Mouse (Mus musculus) lung, embryonic 16.5 days (tissue): ENCODE measurements around the gene Tbck. TPM values are rescaled to one million over a fixed set of nuclear protein-coding genes. Genes with fewer than 3 reads are reported as not detected.

Experiments used
- ATAC-seq: fragments of 200-750 bp; cut with Nextera tagmentation; 2 replicates; pipeline ENCODE4 v1.8.0; 2017; ENCODE audit warnings: low read depth, mild to moderate bottlenecking, moderate library complexity
- H3K27ac ChIP-seq: fragments of 300-500 bp; sonication (generic); 2 replicates; pipeline ENCODE4 v1.5.1; 2014; ENCODE audit warnings: mild to moderate bottlenecking, control low read depth, low read length
- H3K27me3 ChIP-seq: fragments of 300-500 bp; sonication (generic); 2 replicates; pipeline ENCODE4 v1.6.1; 2014; ENCODE audit warnings: low read depth, low read length, mixed read lengths; ENCODE audit not compliant: control insufficient read depth, insufficient read depth
- H3K36me3 ChIP-seq: fragments of 300-500 bp; sonication (generic); 2 replicates; pipeline ENCODE4 v1.6.1; 2014; ENCODE audit warnings: low read length; ENCODE audit not compliant: control insufficient read depth, insufficient read depth
- H3K4me1 ChIP-seq: fragments of 300-500 bp; sonication (generic); replicated peaks from 2 replicates; pipeline ENCODE4 v1.6.1; 2014; ENCODE audit warnings: low read length, mixed read lengths; ENCODE audit not compliant: control insufficient read depth, insufficient read depth
- H3K4me2 ChIP-seq: fragments of 300-500 bp; sonication (generic); 2 replicates; pipeline ENCODE4 v1.6.1; 2014; ENCODE audit warnings: low read depth, low read length, control low read depth
- H3K4me3 ChIP-seq: fragments of 300-500 bp; sonication (generic); 2 replicates; pipeline ENCODE4 v1.5.1; 2014; ENCODE audit warnings: mild to moderate bottlenecking, low read length, control low read depth
- H3K9ac ChIP-seq: fragments of 300-500 bp; sonication (generic); 2 replicates; pipeline ENCODE4 v1.6.1; 2014; ENCODE audit warnings: low read length, control low read depth
- H3K9me3 ChIP-seq: fragments of 300-500 bp; sonication (generic); 2 replicates; pipeline ENCODE4 v1.6.1; 2016; ENCODE audit warnings: low read length; ENCODE audit not compliant: control insufficient read depth
- WGBS: fragments of 180-500 bp; shearing (Covaris S2); extraction: QIAGEN DNeasy Blood & Tissue Kit; methylation state at CpG from one replicate; pipeline ENCODE4 v1.1.7; 2014; 5-methylcytosine and 5-hydroxymethylcytosine counted together
- polyA plus RNA-seq: library from polyadenylated mRNA; unstranded; fragments of >200 nt; fragmentation: Nextera tagmentation; extraction: Ambion mirVana; gene quantifications from 2 replicates; pipeline ENCODE4 v1.2.1, GENCODE M21; 2015

The Tbck gene
- polyA plus RNA-seq: 17.2 and 18.8 TPM in 2 replicates

DNA sequence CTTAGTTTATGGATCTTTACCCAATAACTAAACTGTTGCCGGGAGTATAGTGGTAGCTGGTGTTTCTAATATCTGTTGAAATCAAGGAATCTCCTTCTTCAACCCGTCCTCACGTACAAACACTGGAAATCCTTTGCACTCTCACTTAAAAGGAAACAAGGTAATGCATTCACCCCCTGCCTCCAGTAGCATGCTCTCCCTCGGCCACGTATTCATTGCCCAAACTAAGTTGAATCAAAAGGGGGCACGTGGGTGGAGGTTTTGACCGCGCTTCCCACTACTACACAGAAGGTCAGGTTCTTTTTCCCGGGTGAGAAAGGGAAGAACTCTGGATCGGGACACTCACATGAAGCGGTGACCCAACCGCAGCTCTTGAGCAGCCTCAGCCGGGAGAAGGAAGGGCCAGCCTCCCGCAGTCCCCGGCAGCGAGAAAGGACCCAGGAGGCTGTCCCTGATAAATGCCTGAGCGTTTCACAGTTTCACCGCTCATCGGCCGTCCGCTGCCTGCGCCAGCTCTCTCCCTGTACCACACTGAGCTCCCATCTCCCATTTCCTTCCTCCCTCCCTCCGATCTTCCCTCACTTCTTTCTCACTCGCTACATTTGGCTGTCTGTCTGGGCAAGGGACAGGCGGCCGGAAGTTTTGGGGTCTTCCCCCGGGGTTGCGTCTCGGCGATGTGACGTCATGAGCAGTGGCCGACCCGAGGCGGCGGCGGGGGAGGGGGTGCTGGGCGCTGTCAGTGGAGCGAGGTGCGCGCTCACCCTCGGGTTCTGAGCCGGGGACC, at the start of gene Tbck:
Gene Tbck, plus strand, starts transcription at position 698 of the 784 bp plus-strand sequence.
- H3K4me2 ChIP-seq: peak within 1 kb of the TSS; percentile 89
- peak within 1 kb of the TSS; percentile 91 for H3K9ac ChIP-seq
- no peaks in the 10 kb centered on the region for H3K36me3 ChIP-seq
- peaks cover 9% of the 10 kb centered on the region for H3K4me1 ChIP-seq
- WGBS: under 1% methylated on average over 42 of the region's 42 CpGs
- no peaks in the 10 kb centered on the region for H3K27me3 ChIP-seq
- H3K27ac ChIP-seq: peak within 1 kb of the TSS; percentile 94
- no peaks in the 10 kb centered on the region for H3K9me3 ChIP-seq
- peak within 1 kb of the TSS; percentile 95 for H3K4me3 ChIP-seq
- peak; percentile 98 for ATAC-seq

GRCm38 (mm10) chr3:132637080-132637479, 46.9 kb upstream of the Tbck start:
- no peak for ATAC-seq
- Histone ChIP-seq H3K9ac (no peak overlapping the region), H3K36me3 (no peaks in the 10 kb centered on the region), H3K4me2 (no peak overlapping the region), H3K4me1 (no peaks in the 10 kb centered on the region), H3K27me3 (no peaks in the 10 kb centered on the region), H3K4me3 (no peak overlapping the region), H3K27ac (no peak overlapping the region), H3K9me3 (no peaks in the 10 kb centered on the region)
- 70% methylated on average over 3 of the region's 3 CpGs for WGBS

DNA sequence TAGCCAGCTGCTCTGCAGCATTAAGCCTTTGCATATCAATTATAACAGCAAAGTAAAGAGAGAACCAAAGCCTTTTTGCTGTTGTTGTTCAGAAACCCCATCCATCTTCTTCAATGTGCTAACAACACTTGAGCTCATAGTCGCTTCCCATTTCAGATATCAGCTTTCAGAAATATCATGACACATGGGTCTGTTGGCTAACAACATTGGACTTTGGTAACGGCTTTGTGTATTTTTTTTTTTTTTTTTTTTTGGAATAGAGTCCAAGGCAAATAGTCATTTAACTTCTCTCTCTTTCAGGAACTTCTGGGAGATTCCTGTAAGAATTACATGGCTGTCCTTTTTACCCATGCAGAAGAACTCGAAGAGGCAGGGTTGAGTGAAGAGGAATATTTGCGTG, 39.9 kb upstream of the Tbck start:
- no peaks in the 10 kb centered on the region for H3K4me1 ChIP-seq
- no peak for ATAC-seq
- no peak overlapping the region for H3K4me3 ChIP-seq
- WGBS: 53% methylated on average over 4 of the region's 4 CpGs
- no peaks in the 10 kb centered on the region for H3K9me3 ChIP-seq
- no peaks in the 10 kb centered on the region for H3K27me3 ChIP-seq
- no peak overlapping the region for H3K4me2 ChIP-seq
- H3K36me3 ChIP-seq: no peaks in the 10 kb centered on the region
- no peak overlapping the region for H3K9ac ChIP-seq
- H3K27ac ChIP-seq: no peak overlapping the region

GRCm38 (mm10) chr3:132646814-132647213, 37.1 kb upstream of the Tbck start:
- WGBS: 16% methylated on average over 1 of the region's 1 CpGs
- no peak overlapping the region for H3K4me3 ChIP-seq
- no peaks in the 10 kb centered on the region for H3K36me3 ChIP-seq

DNA sequence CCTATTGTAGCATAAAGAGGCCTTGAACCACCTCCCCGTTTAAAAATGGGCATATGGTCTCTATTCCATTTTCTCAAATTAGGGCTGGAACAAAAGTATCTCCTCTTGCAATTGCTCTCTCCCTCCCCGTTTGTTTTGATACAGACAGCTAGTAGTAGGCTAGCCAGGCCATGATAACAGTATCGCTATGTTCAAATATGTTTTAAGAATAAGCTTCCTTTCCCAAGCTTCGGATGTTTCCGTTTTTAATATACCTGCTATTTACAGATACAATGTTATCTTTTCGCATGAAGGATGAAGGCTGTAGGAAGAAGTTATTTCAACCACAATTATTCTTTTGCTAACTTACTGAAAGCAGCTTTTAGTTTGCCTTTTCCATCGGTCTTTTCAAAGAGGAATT, 34.6 kb upstream of the Tbck start:
- H3K9me3 ChIP-seq: no peaks in the 10 kb centered on the region
- H3K4me1 ChIP-seq: no peaks in the 10 kb centered on the region
- H3K27ac ChIP-seq: no peak overlapping the region
- 81% methylated on average over 7 of the region's 7 CpGs for WGBS
- ATAC-seq: no peak
- H3K4me3 ChIP-seq: no peak overlapping the region
- no peaks in the 10 kb centered on the region for H3K36me3 ChIP-seq
- no peaks in the 10 kb centered on the region for H3K27me3 ChIP-seq
- no peak overlapping the region for H3K9ac ChIP-seq
- no peak overlapping the region for H3K4me2 ChIP-seq

More at GRCm38 (mm10) chr3:132646814-132647213, 37.1 kb upstream of the Tbck start:
- Histone ChIP-seq H3K4me1 (no peaks in the 10 kb centered on the region), H3K27me3 (no peaks in the 10 kb centered on the region), H3K9me3 (no peaks in the 10 kb centered on the region), H3K27ac (no peak overlapping the region), H3K4me2 (no peak overlapping the region), H3K9ac (no peak overlapping the region)
- ATAC-seq: no peak

GRCm38 (mm10) chr3:132650191-132650590, 33.8 kb upstream of the Tbck start:
- WGBS: 58% methylated on average over 5 of the region's 5 CpGs
- no peak for ATAC-seq
- no peaks in the 10 kb centered on the region for H3K27me3 ChIP-seq
- no peak overlapping the region for H3K4me2 ChIP-seq
- no peak overlapping the region for H3K27ac ChIP-seq
- H3K9me3 ChIP-seq: no peaks in the 10 kb centered on the region
- no peak overlapping the region for H3K9ac ChIP-seq
- H3K4me1 ChIP-seq: no peaks in the 10 kb centered on the region
- H3K4me3 ChIP-seq: no peak overlapping the region
- H3K36me3 ChIP-seq: no peaks in the 10 kb centered on the region

DNA sequence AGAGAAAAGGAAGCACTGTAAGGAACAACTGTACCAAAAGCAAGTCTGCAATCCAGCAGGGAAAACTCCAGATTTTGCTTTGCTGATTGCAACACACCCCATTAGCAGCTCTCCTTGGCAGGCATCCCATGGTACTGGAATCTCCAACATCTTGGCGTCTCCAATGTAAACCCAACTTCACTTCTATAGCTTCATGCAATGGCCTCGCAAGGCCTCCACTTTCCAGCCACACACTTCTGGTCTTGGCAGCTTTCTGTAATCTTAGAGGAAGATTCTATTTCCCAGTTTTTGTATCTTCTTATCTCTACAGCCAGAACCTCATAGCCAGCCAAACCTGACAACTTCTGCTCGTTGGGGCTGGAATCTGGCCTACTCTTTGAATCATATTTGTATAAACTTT, 32.2 kb upstream of the Tbck start:
- H3K27ac ChIP-seq: peak overlapping the region; percentile 57
- 34% methylated on average over 3 of the region's 3 CpGs for WGBS
- ATAC-seq: peak; percentile 97

GRCm38 (mm10) chr3:132653959-132654358, 30.0 kb upstream of the Tbck start:
- Histone ChIP-seq H3K4me3 (no peak overlapping the region), H3K9ac (no peak overlapping the region), H3K27me3 (no peaks in the 10 kb centered on the region), H3K4me2 (no peak overlapping the region), H3K27ac (no peak overlapping the region), H3K4me1 (no peaks in the 10 kb centered on the region), H3K36me3 (0 out of 2 replicates have a peak, but pooled peaks cover 2% of the 10 kb centered on the region), H3K9me3 (no peaks in the 10 kb centered on the region)
- WGBS: 85% methylated on average over 7 of the region's 7 CpGs
- no peak for ATAC-seq

More for the DNA sequence above, 32.2 kb upstream of the Tbck start:
- H3K4me2 ChIP-seq: no peak overlapping the region
- no peak overlapping the region for H3K4me3 ChIP-seq
- no peaks in the 10 kb centered on the region for H3K27me3 ChIP-seq
- H3K36me3 ChIP-seq: no peaks in the 10 kb centered on the region
- H3K9me3 ChIP-seq: no peaks in the 10 kb centered on the region
- H3K4me1 ChIP-seq: no peaks in the 10 kb centered on the region
- no peak overlapping the region for H3K9ac ChIP-seq

- 77% methylated on average over 2 of the region's 2 CpGs for WGBS
- no peak overlapping the region for H3K9ac ChIP-seq
- no peak overlapping the region for H3K4me2 ChIP-seq
- peaks cover 3% of the 10 kb centered on the region; the same call in 1 of the 2 replicates for H3K36me3 ChIP-seq
- ATAC-seq: no peak
- H3K4me3 ChIP-seq: no peak overlapping the region
- H3K27me3 ChIP-seq: no peaks in the 10 kb centered on the region
- no peaks in the 10 kb centered on the region for H3K9me3 ChIP-seq
- H3K4me1 ChIP-seq: no peaks in the 10 kb centered on the region
- H3K27ac ChIP-seq: no peak overlapping the region
Measured at GRCm38 (mm10) chr3:132655955-132656354, 28.0 kb upstream of the Tbck start.
